Mouse (Mus musculus) forebrain, embryonic 10.5 days (tissue): ENCODE results near the gene Gm21822. TPM values are rescaled to one million over a fixed set of nuclear protein-coding genes. Genes with fewer than 3 reads are reported as not detected.
"Not testable (repeated sequence)": the region's sequence is repeated elsewhere in the genome, so short reads cannot be mapped to it uniquely, and the experiment has no call there.

ENCODE experiments used
- DNase-seq: peaks from one replicate; pipeline ENCODE4 v3.0.0-alpha.2; 2017; ENCODE audit warnings: low spot score; ENCODE audit errors: extremely low spot score
- H3K27ac ChIP-seq: fragments of 300-500 bp; sonication (generic); 2 replicates; pipeline ENCODE4 v1.5.1; 2016; ENCODE audit warnings: mild to moderate bottlenecking
- H3K27me3 ChIP-seq: fragments of 300-500 bp; sonication (generic); 2 replicates; pipeline ENCODE4 v1.6.1; 2016; ENCODE audit warnings: mild to moderate bottlenecking; ENCODE audit not compliant: poor library complexity, severe bottlenecking
- H3K36me3 ChIP-seq: fragments of 300-500 bp; sonication (generic); replicated peaks from 2 replicates; pipeline ENCODE4 v1.6.1; 2016; ENCODE audit warnings: mild to moderate bottlenecking, moderate library complexity
- H3K4me1 ChIP-seq: fragments of 300-500 bp; sonication (generic); 2 replicates; pipeline ENCODE4 v1.6.1; 2016
- H3K4me3 ChIP-seq: fragments of 300-500 bp; sonication (generic); 2 replicates; pipeline ENCODE4 v1.5.1; 2016; ENCODE audit warnings: mild to moderate bottlenecking, moderate library complexity
- H3K9me3 ChIP-seq: fragments of 300-500 bp; sonication (generic); 2 replicates; pipeline ENCODE4 v1.6.1; 2016; ENCODE audit warnings: mild to moderate bottlenecking, moderate library complexity
- WGBS: fragments of 180-500 bp; shearing (Covaris S2); methylation state at CpG from one replicate; pipeline ENCODE4 v1.1.7; 2016; 5-methylcytosine and 5-hydroxymethylcytosine counted together
- polyA plus RNA-seq: library from polyadenylated mRNA; unstranded; fragments of >200 nt; fragmentation: Nextera tagmentation; extraction: Ambion mirVana; gene quantifications from 2 replicates; pipeline ENCODE4 v1.2.1, GENCODE M21; 2016

The Gm21822 gene
- polyA plus RNA-seq = not detected in 2 replicates

GRCm38 (mm10) chrY:18654182-18654581 lies at the start of gene Gm21822:
Gene Gm21822, plus strand, starts transcription at chrY:18654482.
- not testable (repeated sequence) for H3K4me3 ChIP-seq, H3K27me3 ChIP-seq, H3K27ac ChIP-seq, H3K36me3 ChIP-seq, H3K9me3 ChIP-seq, H3K4me1 ChIP-seq, DNase-seq
- WGBS = no CpG with 5 or more reads among the region's 3 CpGs
